Mouse (Mus musculus) spleen, adult 18-20 months (tissue): Measurements from ENCODE around the gene Olfr1107.

Experiments used
- DNase-seq, 2 experiments: peaks; one replicate each; pipeline ENCODE4 v3.0.0; 2022; ENCODE audit warnings: mixed read lengths in 2 of 2

The Olfr1107 gene

GRCm38 (mm10) chr2:87075717-87076116, at the start of gene Olfr1107:
Olfr1107 (minus strand) TSS chr2:87075817.
- no peak for DNase-seq

- no peak for DNase-seq
These were observed 38.9 kb upstream of the Olfr1107 start, which contains the start of gene Olfr259 for GRCm38 (mm10) chr2:87114467-87114866. Olfr259 (minus strand) TSS chr2:87114567.

GRCm38 (mm10) chr2:87095908-87096307, 20.3 kb upstream of the Olfr1107 start, which contains the start of gene Olfr1109:
Olfr1109 (minus strand) TSS chr2:87096008.
- no peak for DNase-seq

GRCm38 (mm10) chr2:87052173-87052572, 23.4 kb downstream of the Olfr1107 start, which contains the start of gene Olfr1106:
Olfr1106 (minus strand) TSS chr2:87052273.
- DNase-seq, result no peak

- no peak for DNase-seq
These were observed 39.2 kb downstream of the Olfr1107 start, which contains the start of gene Olfr1105 for GRCm38 (mm10) chr2:87036431-87036830. Olfr1105 (minus strand) TSS chr2:87036531.

GRCm38 (mm10) chr2:87026980-87027379, 48.6 kb downstream of the Olfr1107 start, which contains the start of gene Olfr1104:
Olfr1104 (minus strand) TSS chr2:87027080.
- DNase-seq, result no peak
